Mouse (Mus musculus): ENCODE measurements around the gene Elane. TPM values are rescaled to one million over a fixed set of nuclear protein-coding genes. Genes with fewer than 3 reads are reported as not detected.

Gene Elane
- polyA plus RNA-seq, 1 experiment, result not detected

- H3K4me3 ChIP-seq (ENCODE audit: low read depth, low read length), result peak overlapping the region; percentile 76
- no peaks in the 10 kb centered on the region for H3K9me3 ChIP-seq (replicated peaks; ENCODE audit: control insufficient read depth, insufficient read depth, low read length, poor library complexity, severe bottlenecking)
- peaks cover 12% of the 10 kb centered on the region for H3K4me1 ChIP-seq (ENCODE audit: control insufficient read depth, insufficient read depth, low read length)
- peak overlapping the region; percentile 90 for H3K27ac ChIP-seq (ENCODE audit: insufficient read depth, low read length)
- no peak for TF ChIP-seq POLR2A (IDR thresholded peaks at IDR 0.05; ENCODE audit: insufficient read depth, low read length)
- TF ChIP-seq EP300 (IDR thresholded peaks at IDR 0.05; ENCODE audit: insufficient read depth, low read depth, low read length), result no peak
- no peak for TF ChIP-seq CTCF (IDR thresholded peaks at IDR 0.05; ENCODE audit: low read depth, low read length)
- no peaks in the 10 kb centered on the region for H3K27me3 ChIP-seq (ENCODE audit: control insufficient read depth, insufficient read depth, low read length, poor library complexity, severe bottlenecking)
- H3K9ac ChIP-seq (ENCODE audit: low read depth, poor library complexity, severe bottlenecking), result peak overlapping the region; percentile 70
- H3K36me3 ChIP-seq (ENCODE audit: control insufficient read depth, insufficient read depth, low read length, poor library complexity, severe bottlenecking), result peaks cover 19% of the 10 kb centered on the region
These were observed 32.7 kb upstream of the Elane start for GRCm38 (mm10) chr10:79853392-79853791.

DNA sequence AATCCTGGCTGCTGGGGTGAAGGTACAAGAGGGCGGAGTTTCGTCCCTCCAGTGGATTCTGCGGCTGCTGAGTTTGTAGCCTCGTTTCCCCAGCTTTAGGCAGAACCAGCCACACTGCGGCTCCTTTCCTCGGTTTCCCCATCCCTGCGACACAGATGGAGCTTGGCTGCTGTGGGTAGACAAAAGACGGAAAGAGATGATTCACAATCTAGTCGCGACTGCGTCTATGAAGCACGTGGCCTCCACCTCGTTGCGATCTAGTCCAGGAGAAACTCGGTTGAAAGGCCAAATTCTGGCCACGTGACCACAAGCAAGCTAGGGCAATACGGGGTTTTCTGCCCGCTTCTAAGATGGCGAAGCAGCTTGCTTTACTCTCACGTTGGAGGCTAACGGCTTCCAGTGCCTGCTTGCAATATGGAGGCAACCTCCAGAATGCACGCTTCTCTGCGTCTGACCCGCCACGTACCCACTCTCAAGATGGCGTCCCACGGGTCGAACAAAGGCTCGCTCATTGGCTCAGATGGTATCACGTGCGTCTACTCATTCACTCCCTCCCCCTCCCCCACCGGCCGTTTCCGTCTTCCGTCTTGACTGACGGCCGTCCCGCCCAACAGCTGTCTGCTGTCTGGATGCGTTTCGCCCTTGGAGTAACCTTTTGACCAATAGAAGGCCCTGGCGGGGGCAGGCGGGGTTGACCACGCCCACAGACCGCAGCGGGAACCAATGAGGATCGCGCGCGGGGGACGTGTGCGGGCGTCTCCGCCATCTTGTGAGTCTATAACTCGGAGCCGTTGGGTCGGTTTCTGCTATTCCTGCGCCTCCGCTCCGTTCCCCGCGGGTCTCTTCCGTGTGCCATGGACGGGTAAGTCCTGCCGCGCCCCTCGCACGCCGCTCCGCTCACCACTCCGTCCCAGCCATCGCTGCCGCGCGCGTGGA is 31.9 kb upstream of the Elane start, which contains the start of gene Ptbp1:
Ptbp1 (plus strand) TSS at position 568 of the 936 bp plus-strand sequence.
- H3K27me3 ChIP-seq (ENCODE audit: control insufficient read depth, insufficient read depth, low read length, poor library complexity, severe bottlenecking), result no peaks in the 10 kb centered on the region
- H3K4me3 ChIP-seq (ENCODE audit: low read depth, low read length), result peak within 1 kb of the TSS; percentile 80
- no peaks in the 10 kb centered on the region for H3K9me3 ChIP-seq (replicated peaks; ENCODE audit: control insufficient read depth, insufficient read depth, low read length, poor library complexity, severe bottlenecking)
- no peak for TF ChIP-seq EP300 (IDR thresholded peaks at IDR 0.05; ENCODE audit: insufficient read depth, low read depth, low read length)
- no peak for TF ChIP-seq CTCF (IDR thresholded peaks at IDR 0.05; ENCODE audit: low read depth, low read length)
- TF ChIP-seq POLR2A (IDR thresholded peaks at IDR 0.05; ENCODE audit: insufficient read depth, low read length), result no peak
- H3K9ac ChIP-seq (ENCODE audit: low read depth, poor library complexity, severe bottlenecking), result peak within 1 kb of the TSS; percentile 93
- H3K36me3 ChIP-seq (ENCODE audit: control insufficient read depth, insufficient read depth, low read length, poor library complexity, severe bottlenecking), result peaks cover 26% of the 10 kb centered on the region
- peaks cover 12% of the 10 kb centered on the region for H3K4me1 ChIP-seq (ENCODE audit: control insufficient read depth, insufficient read depth, low read length)
- peak within 1 kb of the TSS; percentile 90 for H3K27ac ChIP-seq (ENCODE audit: insufficient read depth, low read length)

DNA sequence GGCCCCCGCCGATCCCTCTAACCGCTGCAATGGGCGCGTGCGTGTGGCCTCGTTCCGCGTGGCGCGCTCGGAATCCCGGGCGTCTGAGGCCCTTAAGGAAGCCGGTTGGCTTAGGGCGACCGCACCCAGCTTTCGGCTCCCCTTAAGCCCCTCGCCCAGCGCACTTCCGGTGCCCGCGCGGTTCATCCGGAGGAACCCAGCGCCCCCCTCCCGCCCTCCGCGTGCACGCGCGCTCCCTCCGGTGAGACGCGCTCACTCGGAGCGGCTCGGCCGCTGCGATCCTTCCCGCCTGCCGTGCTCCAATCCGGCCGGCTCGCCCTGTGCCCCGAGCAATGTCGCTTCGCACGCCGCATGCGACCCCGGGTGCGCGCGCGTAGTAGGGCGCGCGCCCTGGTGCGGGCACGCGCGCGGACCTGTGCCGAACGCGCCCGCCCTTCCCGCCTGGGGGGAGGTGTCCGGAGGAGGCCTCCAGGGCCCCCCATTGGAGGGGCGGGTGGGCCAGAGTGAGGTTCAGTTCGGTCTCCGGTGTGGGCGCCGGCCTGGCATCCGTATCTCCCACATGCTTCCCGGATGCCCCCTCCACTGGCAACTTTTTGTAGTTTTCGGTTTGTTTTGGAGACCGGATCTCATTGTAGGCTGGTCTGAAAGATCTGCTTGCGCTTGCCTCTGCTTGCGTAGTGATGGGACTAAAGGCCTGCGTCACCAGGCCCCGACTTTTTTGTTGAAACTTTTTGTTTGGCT is 31.1 kb upstream of the Elane start:
- H3K27ac ChIP-seq (ENCODE audit: insufficient read depth, low read length), result peak overlapping the region; percentile 89
- peaks cover 11% of the 10 kb centered on the region for H3K4me1 ChIP-seq (ENCODE audit: control insufficient read depth, insufficient read depth, low read length)
- peak overlapping the region; percentile 80 for H3K4me3 ChIP-seq (ENCODE audit: low read depth, low read length)
- H3K9me3 ChIP-seq (replicated peaks; ENCODE audit: control insufficient read depth, insufficient read depth, low read length, poor library complexity, severe bottlenecking), result no peaks in the 10 kb centered on the region
- no peaks in the 10 kb centered on the region for H3K27me3 ChIP-seq (ENCODE audit: control insufficient read depth, insufficient read depth, low read length, poor library complexity, severe bottlenecking)
- peak overlapping the region; percentile 93 for H3K9ac ChIP-seq (ENCODE audit: low read depth, poor library complexity, severe bottlenecking)
- peaks cover 34% of the 10 kb centered on the region for H3K36me3 ChIP-seq (ENCODE audit: control insufficient read depth, insufficient read depth, low read length, poor library complexity, severe bottlenecking)
- TF ChIP-seq EP300 (IDR thresholded peaks at IDR 0.05; ENCODE audit: insufficient read depth, low read depth, low read length), result no peak

DNA sequence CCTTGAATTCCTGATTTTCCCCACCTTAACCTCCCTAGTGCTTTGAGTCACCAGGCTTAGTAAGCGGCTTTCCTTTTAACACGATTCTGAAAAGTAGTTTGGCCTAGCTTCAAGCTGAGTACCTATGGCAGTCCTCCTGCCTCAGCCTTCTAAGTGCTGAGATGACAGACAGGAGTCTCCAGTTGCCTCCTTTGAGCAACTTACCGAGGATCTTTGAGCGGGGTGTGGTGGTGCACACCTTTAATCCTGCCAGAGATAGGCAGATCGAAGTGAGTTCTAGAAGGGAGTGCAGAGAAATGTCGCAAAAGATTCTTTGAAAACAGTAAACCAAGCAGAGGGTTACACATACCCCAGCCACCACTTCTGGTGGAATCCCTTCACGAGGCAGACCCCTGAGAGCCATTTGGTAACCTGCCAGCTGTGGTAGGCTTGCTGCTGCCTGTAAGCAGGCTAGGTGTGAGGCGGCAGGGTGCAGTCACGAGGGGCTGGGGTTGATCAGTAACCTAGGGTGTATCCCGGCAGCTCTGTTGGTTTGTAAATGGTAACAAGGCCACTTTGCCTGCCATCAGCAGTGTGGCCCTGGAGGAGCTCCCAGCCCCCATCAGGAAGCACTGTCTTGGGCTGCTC is 30.4 kb upstream of the Elane start:
- H3K9me3 ChIP-seq (replicated peaks; ENCODE audit: control insufficient read depth, insufficient read depth, low read length, poor library complexity, severe bottlenecking), result no peaks in the 10 kb centered on the region
- H3K4me3 ChIP-seq (ENCODE audit: low read depth, low read length), result peak overlapping the region; percentile 80
- H3K9ac ChIP-seq (ENCODE audit: low read depth, poor library complexity, severe bottlenecking), result peak overlapping the region; percentile 93
- peaks cover 41% of the 10 kb centered on the region for H3K36me3 ChIP-seq (ENCODE audit: control insufficient read depth, insufficient read depth, low read length, poor library complexity, severe bottlenecking)
- peak overlapping the region; percentile 89 for H3K27ac ChIP-seq (ENCODE audit: insufficient read depth, low read length)
- H3K27me3 ChIP-seq (ENCODE audit: control insufficient read depth, insufficient read depth, low read length, poor library complexity, severe bottlenecking), result no peaks in the 10 kb centered on the region
- TF ChIP-seq POLR2A (IDR thresholded peaks at IDR 0.05; ENCODE audit: insufficient read depth, low read length) (no peak), CTCF (IDR thresholded peaks at IDR 0.05; ENCODE audit: low read depth, low read length) (no peak), EP300 (IDR thresholded peaks at IDR 0.05; ENCODE audit: insufficient read depth, low read depth, low read length) (no peak)
- H3K4me1 ChIP-seq (ENCODE audit: control insufficient read depth, insufficient read depth, low read length), result peaks cover 5% of the 10 kb centered on the region

DNA sequence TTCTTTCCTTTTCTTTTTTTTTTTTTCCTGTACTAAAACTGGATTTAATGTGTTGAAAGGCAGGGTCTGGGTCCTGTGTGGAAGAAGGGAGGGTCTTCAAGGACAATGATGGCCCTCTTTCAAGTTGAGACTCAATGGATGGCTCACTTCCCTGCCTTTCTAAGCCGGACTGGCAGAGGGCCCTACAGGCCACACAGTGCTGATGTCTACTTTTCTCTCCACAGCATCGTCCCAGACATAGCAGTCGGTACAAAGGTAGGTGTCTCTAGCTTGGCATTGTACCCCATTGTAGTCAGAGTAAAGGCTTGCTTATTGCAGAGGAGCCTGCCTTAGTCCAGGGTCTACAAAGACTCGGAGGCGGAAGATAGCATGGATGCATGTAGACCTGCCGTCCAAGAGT is 29.8 kb upstream of the Elane start:
- H3K9ac ChIP-seq (ENCODE audit: low read depth, poor library complexity, severe bottlenecking), result peak overlapping the region; percentile 93
- H3K27me3 ChIP-seq (ENCODE audit: control insufficient read depth, insufficient read depth, low read length, poor library complexity, severe bottlenecking), result no peaks in the 10 kb centered on the region
- H3K9me3 ChIP-seq (replicated peaks; ENCODE audit: control insufficient read depth, insufficient read depth, low read length, poor library complexity, severe bottlenecking), result no peaks in the 10 kb centered on the region
- H3K27ac ChIP-seq (ENCODE audit: insufficient read depth, low read length), result no peak overlapping the region
- H3K4me1 ChIP-seq (ENCODE audit: control insufficient read depth, insufficient read depth, low read length), result peaks cover 5% of the 10 kb centered on the region
- TF ChIP-seq EP300 (IDR thresholded peaks at IDR 0.05; ENCODE audit: insufficient read depth, low read depth, low read length), result no peak
- TF ChIP-seq POLR2A (IDR thresholded peaks at IDR 0.05; ENCODE audit: insufficient read depth, low read length), result no peak
- TF ChIP-seq CTCF (IDR thresholded peaks at IDR 0.05; ENCODE audit: low read depth, low read length), result no peak
- peaks cover 46% of the 10 kb centered on the region for H3K36me3 ChIP-seq (ENCODE audit: control insufficient read depth, insufficient read depth, low read length, poor library complexity, severe bottlenecking)
- H3K4me3 ChIP-seq (ENCODE audit: low read depth, low read length), result peak overlapping the region; percentile 60

Data from ES-Bruce4 (cell line).